Mouse (Mus musculus) olfactory bulb, adult 2 months (tissue): ENCODE measurements around the gene Zfp629.

Experiments
- CTCF ChIP-seq: fragments of 200-500 bp; IDR thresholded peaks from 2 replicates; pipeline ENCODE4 v1.5.1; 2012; ENCODE audit warnings: low read depth, mild to moderate bottlenecking, low read length, moderate library complexity; ENCODE audit not compliant: insufficient read depth
- POLR2A ChIP-seq: fragments of 200-500 bp; IDR thresholded peaks from 2 replicates; pipeline ENCODE4 v1.6.1; 2012; ENCODE audit warnings: mild to moderate bottlenecking, low read depth, low read length, moderate library complexity; ENCODE audit not compliant: insufficient read depth

DNA sequence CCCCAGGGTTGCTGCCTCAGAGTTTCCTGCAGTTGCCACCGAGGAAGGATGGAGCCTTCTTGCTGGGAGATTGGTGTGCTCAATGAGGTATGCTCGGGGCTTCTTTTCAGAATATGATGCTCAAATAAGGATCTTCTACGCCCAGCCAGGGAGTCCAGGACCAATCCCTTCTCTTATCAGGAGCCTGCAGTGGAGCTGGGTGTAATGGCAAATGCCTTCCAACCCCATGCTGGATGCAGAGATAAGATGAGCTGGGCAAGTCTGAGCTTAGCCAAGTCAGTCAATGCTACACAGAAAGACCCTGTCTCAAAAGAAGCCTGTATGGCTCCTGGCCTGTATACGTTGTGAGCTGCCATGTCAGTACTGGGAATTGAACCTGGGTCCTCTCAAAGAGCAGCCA is 10.9 kb upstream of the Zfp629 start:
- no peak for TF ChIP-seq CTCF
- no peak for TF ChIP-seq POLR2A
